Mouse (Mus musculus) limb, embryonic 10.5 days (tissue): Measurements from ENCODE around the gene Mrgbp. TPM values are rescaled to one million over a fixed set of nuclear protein-coding genes. Genes with fewer than 3 reads are reported as not detected.

Experiments
- DNase-seq: peaks from one replicate; pipeline ENCODE4 v3.0.0-alpha.2; 2017; ENCODE audit warnings: low spot score
- H3K27ac ChIP-seq: fragments of 300-500 bp; sonication (generic); 2 replicates; pipeline ENCODE4 v1.5.1; 2016; ENCODE audit warnings: mild to moderate bottlenecking
- H3K27me3 ChIP-seq: fragments of 300-500 bp; sonication (generic); 2 replicates; pipeline ENCODE4 v1.6.1; 2016; ENCODE audit warnings: low read depth, mild to moderate bottlenecking; ENCODE audit not compliant: poor library complexity, severe bottlenecking
- H3K36me3 ChIP-seq: fragments of 300-500 bp; sonication (generic); 2 replicates; pipeline ENCODE4 v1.6.1; 2016; ENCODE audit warnings: mild to moderate bottlenecking, moderate library complexity
- H3K4me1 ChIP-seq: fragments of 300-500 bp; sonication (generic); 2 replicates; pipeline ENCODE4 v1.6.1; 2016
- H3K4me3 ChIP-seq: fragments of 300-500 bp; sonication (generic); 2 replicates; pipeline ENCODE4 v1.5.1; 2016; ENCODE audit warnings: mild to moderate bottlenecking, moderate library complexity
- H3K9me3 ChIP-seq: fragments of 300-500 bp; sonication (generic); replicated peaks from 2 replicates; pipeline ENCODE4 v1.6.1; 2016; ENCODE audit warnings: mild to moderate bottlenecking
- WGBS: fragments of 180-500 bp; shearing (Covaris S2); methylation state at CpG from one replicate; pipeline ENCODE4 v1.1.7; 2016; 5-methylcytosine and 5-hydroxymethylcytosine counted together
- polyA plus RNA-seq: library from polyadenylated mRNA; unstranded; fragments of >200 nt; fragmentation: Nextera tagmentation; extraction: Ambion mirVana; gene quantifications from 2 replicates; pipeline ENCODE4 v1.2.1, GENCODE M21; 2016

Mrgbp gene
- polyA plus RNA-seq, 1 experiment from 2014 or later: 38.3 TPM

- H3K27ac ChIP-seq: peak overlapping the region; percentile 53
- H3K4me1 ChIP-seq: peaks cover 17% of the 10 kb centered on the region; the same call in 1 of the 2 replicates
- peaks cover 14% of the 10 kb centered on the region for H3K27me3 ChIP-seq
- 63% methylated on average over 6 of the region's 6 CpGs for WGBS
- H3K4me3 ChIP-seq: no peak overlapping the region
- no peaks in the 10 kb centered on the region for H3K36me3 ChIP-seq
- no peak for DNase-seq
- H3K9me3 ChIP-seq: no peaks in the 10 kb centered on the region
Observed at GRCm38 (mm10) chr2:180604781-180605180, 23.7 kb downstream of the Mrgbp start.

DNA sequence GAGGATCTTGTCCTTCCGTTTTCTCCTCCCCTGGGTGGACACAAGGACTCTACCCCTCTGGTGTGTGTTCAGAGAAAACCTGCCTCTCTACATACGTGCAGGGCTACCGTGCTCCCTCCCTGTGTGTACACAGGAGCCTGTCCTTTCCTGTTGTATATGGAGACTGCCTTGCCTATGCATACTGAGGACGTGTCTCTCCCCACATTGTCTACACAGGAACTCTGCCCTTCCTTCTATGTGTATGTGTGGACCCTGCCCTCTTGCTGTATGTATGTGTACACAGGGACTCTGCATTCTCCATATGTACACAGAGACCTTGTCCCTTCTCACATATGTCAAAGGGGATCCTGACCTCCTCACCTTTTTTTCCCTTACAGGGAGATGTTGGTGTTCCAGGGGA lies 29.2 kb downstream of the Mrgbp start:
- no peaks in the 10 kb centered on the region for H3K4me1 ChIP-seq
- H3K4me3 ChIP-seq: no peak overlapping the region
- no peak overlapping the region for H3K27ac ChIP-seq
- no peak for DNase-seq
- no peaks in the 10 kb centered on the region for H3K9me3 ChIP-seq
- H3K36me3 ChIP-seq: no peaks in the 10 kb centered on the region
- 83% methylated on average over 4 of the region's 4 CpGs for WGBS
- H3K27me3 ChIP-seq: no peaks in the 10 kb centered on the region

- no peak overlapping the region for H3K27ac ChIP-seq
- WGBS: 75% methylated on average over 2 of the region's 2 CpGs
Observed at GRCm38 (mm10) chr2:180611882-180612281, 30.8 kb downstream of the Mrgbp start.

More at GRCm38 (mm10) chr2:180611882-180612281, 30.8 kb downstream of the Mrgbp start:
- Histone ChIP-seq H3K9me3 (no peaks in the 10 kb centered on the region), H3K27me3 (no peaks in the 10 kb centered on the region), H3K4me3 (no peak overlapping the region), H3K4me1 (no peaks in the 10 kb centered on the region), H3K36me3 (no peaks in the 10 kb centered on the region)
- DNase-seq: no peak

Other genes starting within 250 kb of the Mrgbp start
- 0.83 and 2.8 TPM in 2 replicates for gene Gata5, start 246.6 kb upstream of the Mrgbp start, polyA plus RNA-seq
- 0.41 and 1.8 TPM in 2 replicates for gene Slco4a1, start 125.1 kb upstream of the Mrgbp start, polyA plus RNA-seq
- 0.11 and 0.28 TPM in 2 replicates for gene Ntsr1, start 81.3 kb upstream of the Mrgbp start, polyA plus RNA-seq
- gene Ogfr, start 7.9 kb downstream of the Mrgbp start, polyA plus RNA-seq: 107 and 112 TPM in 2 replicates
- gene Col9a3, start 16.5 kb downstream of the Mrgbp start, polyA plus RNA-seq: 4.0 and 30.1 TPM in 2 replicates
- 0.16 and 0.19 TPM in 2 replicates for gene Tcfl5, start 61.4 kb downstream of the Mrgbp start, polyA plus RNA-seq
- 33.7 and 40.0 TPM in 2 replicates for gene Dido1, start 128.7 kb downstream of the Mrgbp start, polyA plus RNA-seq
- gene Gid8, start 128.8 kb downstream of the Mrgbp start, polyA plus RNA-seq: 44.8 and 53.4 TPM in 2 replicates
- 0.38 and 0.73 TPM in 2 replicates for gene Slc17a9, start 144.0 kb downstream of the Mrgbp start, polyA plus RNA-seq
- not detected in 2 replicates for gene Bhlhe23, start 195.6 kb downstream of the Mrgbp start, polyA plus RNA-seq